Mouse (Mus musculus): ENCODE measurements around the gene B830017H08Rik. TPM values are rescaled to one million over a fixed set of nuclear protein-coding genes. Genes with fewer than 3 reads are reported as not detected.

The B830017H08Rik gene
- polyA plus RNA-seq, 1 experiment from 2014 or later = 1.1 TPM

- H3K9ac ChIP-seq = no peak within 1 kb of the TSS
- ATAC-seq (ENCODE audit: low FRiP score, low read depth) = no peak
- no peak within 1 kb of the TSS for H3K4me2 ChIP-seq (replicated peaks)
- peaks cover 31% of the 10 kb centered on the region for H3K36me3 ChIP-seq
- 87% methylated on average over 6 of the region's 6 CpGs for WGBS
- H3K27ac ChIP-seq = no peak within 1 kb of the TSS
- H3K4me3 ChIP-seq = no peak within 1 kb of the TSS
- no peaks in the 10 kb centered on the region for H3K9me3 ChIP-seq
- H3K27me3 ChIP-seq (replicated peaks) = peaks cover 49% of the 10 kb centered on the region
- peaks cover 14% of the 10 kb centered on the region; the same call in 1 of the 2 replicates for H3K4me1 ChIP-seq
Measured at GRCm38 (mm10) chr16:17838051-17838450, 5.1 kb downstream of the B830017H08Rik start, which contains the start of gene Car15. Car15 (minus strand) TSS chr16:17838364.

GRCm38 (mm10) chr16:17839976-17840375 lies 7.1 kb downstream of the B830017H08Rik start:
- Histone ChIP-seq H3K27me3 (replicated peaks) (peaks cover 30% of the 10 kb centered on the region), H3K9me3 (no peaks in the 10 kb centered on the region), H3K4me3 (no peak overlapping the region), H3K4me1 (no peaks in the 10 kb centered on the region), H3K36me3 (peaks cover 50% of the 10 kb centered on the region), H3K27ac (no peak overlapping the region), H3K9ac (no peak overlapping the region), H3K4me2 (replicated peaks) (no peak overlapping the region)
- ATAC-seq (ENCODE audit: low FRiP score, low read depth) = no peak
- 86% methylated on average over 4 of the region's 4 CpGs for whole genome bisulfite sequencing

- Histone ChIP-seq H3K4me2 (replicated peaks) (no peak overlapping the region), H3K4me3 (no peak overlapping the region), H3K9ac (no peak overlapping the region), H3K36me3 (peaks cover 74% of the 10 kb centered on the region), H3K9me3 (no peaks in the 10 kb centered on the region), H3K27me3 (replicated peaks) (peaks cover 7% of the 10 kb centered on the region; the same call in 1 of the 2 replicates), H3K27ac (no peak overlapping the region), H3K4me1 (no peaks in the 10 kb centered on the region)
- ATAC-seq (ENCODE audit: low FRiP score, low read depth) = no peak
- WGBS = 96% methylated on average over 7 of the region's 7 CpGs
Measured at GRCm38 (mm10) chr16:17842437-17842836, 9.5 kb downstream of the B830017H08Rik start.

- H3K36me3 ChIP-seq = peaks cover 84% of the 10 kb centered on the region
- no peaks in the 10 kb centered on the region for H3K9me3 ChIP-seq
- H3K27me3 ChIP-seq (replicated peaks) = no peaks in the 10 kb centered on the region
- H3K9ac ChIP-seq = no peak overlapping the region
- 95% methylated on average over 10 of the region's 10 CpGs for WGBS
- H3K4me1 ChIP-seq = no peaks in the 10 kb centered on the region
- H3K4me3 ChIP-seq = no peak overlapping the region
- no peak for ATAC-seq (ENCODE audit: low FRiP score, low read depth)
- no peak overlapping the region for H3K27ac ChIP-seq
- no peak overlapping the region for H3K4me2 ChIP-seq (replicated peaks)
Measured at GRCm38 (mm10) chr16:17843701-17844365, 10.9 kb downstream of the B830017H08Rik start.

GRCm38 (mm10) chr16:17848431-17848830 lies 15.5 kb downstream of the B830017H08Rik start:
- H3K27me3 ChIP-seq (replicated peaks) = no peaks in the 10 kb centered on the region
- no peak overlapping the region for H3K9ac ChIP-seq
- 97% methylated on average over 6 of the region's 6 CpGs for WGBS
- H3K27ac ChIP-seq = no peak overlapping the region
- no peak for ATAC-seq (ENCODE audit: low FRiP score, low read depth)
- H3K36me3 ChIP-seq = peaks cover 87% of the 10 kb centered on the region
- H3K4me2 ChIP-seq (replicated peaks) = no peak overlapping the region
- no peak overlapping the region for H3K4me3 ChIP-seq
- H3K4me1 ChIP-seq = no peaks in the 10 kb centered on the region
- H3K9me3 ChIP-seq = no peaks in the 10 kb centered on the region

- no peaks in the 10 kb centered on the region for H3K27me3 ChIP-seq (replicated peaks)
- ATAC-seq (ENCODE audit: low FRiP score, low read depth) = 0 out of 2 replicates have a peak, but pooled peaks have one; percentile 41
- H3K9me3 ChIP-seq = no peaks in the 10 kb centered on the region
- no peak overlapping the region for H3K9ac ChIP-seq
- H3K4me3 ChIP-seq = no peak overlapping the region
- H3K27ac ChIP-seq = no peak overlapping the region
- no peaks in the 10 kb centered on the region for H3K4me1 ChIP-seq
- WGBS = 30% methylated on average over 1 of the region's 1 CpGs
- peaks cover 85% of the 10 kb centered on the region for H3K36me3 ChIP-seq
- H3K4me2 ChIP-seq (replicated peaks) = no peak overlapping the region
Measured at GRCm38 (mm10) chr16:17848928-17849327, 16.0 kb downstream of the B830017H08Rik start.

- ATAC-seq (ENCODE audit: low FRiP score, low read depth) = no peak
- Histone ChIP-seq H3K4me3 (no peak overlapping the region), H3K4me2 (replicated peaks) (no peak overlapping the region), H3K27ac (no peak overlapping the region), H3K27me3 (replicated peaks) (no peaks in the 10 kb centered on the region), H3K4me1 (no peaks in the 10 kb centered on the region), H3K36me3 (peaks cover 85% of the 10 kb centered on the region), H3K9ac (no peak overlapping the region), H3K9me3 (no peaks in the 10 kb centered on the region)
- 85% methylated on average over 6 of the region's 6 CpGs for WGBS
Measured at GRCm38 (mm10) chr16:17849486-17849885, 16.6 kb downstream of the B830017H08Rik start.

- H3K27ac ChIP-seq = no peak overlapping the region
- H3K4me2 ChIP-seq (replicated peaks) = no peak overlapping the region
- no peaks in the 10 kb centered on the region for H3K4me1 ChIP-seq
- no peak overlapping the region for H3K9ac ChIP-seq
- ATAC-seq (ENCODE audit: low FRiP score, low read depth) = no peak
- 95% methylated on average over 5 of the region's 5 CpGs for WGBS
- no peaks in the 10 kb centered on the region for H3K9me3 ChIP-seq
- H3K36me3 ChIP-seq = peaks cover 83% of the 10 kb centered on the region
- H3K27me3 ChIP-seq (replicated peaks) = no peaks in the 10 kb centered on the region
- no peak overlapping the region for H3K4me3 ChIP-seq
Measured at GRCm38 (mm10) chr16:17851331-17851730, 18.4 kb downstream of the B830017H08Rik start.

- ATAC-seq (ENCODE audit: low FRiP score, low read depth) = no peak
- Histone ChIP-seq H3K4me1 (no peaks in the 10 kb centered on the region), H3K27ac (no peak overlapping the region), H3K36me3 (peaks cover 84% of the 10 kb centered on the region), H3K9ac (no peak overlapping the region), H3K4me2 (replicated peaks) (no peak overlapping the region), H3K27me3 (replicated peaks) (no peaks in the 10 kb centered on the region), H3K9me3 (no peaks in the 10 kb centered on the region), H3K4me3 (no peak overlapping the region)
- 97% methylated on average over 1 of the region's 1 CpGs for WGBS
Measured at GRCm38 (mm10) chr16:17851860-17852259, 18.9 kb downstream of the B830017H08Rik start.

GRCm38 (mm10) chr16:17853263-17853662 lies 20.3 kb downstream of the B830017H08Rik start:
- H3K27me3 ChIP-seq (replicated peaks) = no peaks in the 10 kb centered on the region
- no peak overlapping the region for H3K4me2 ChIP-seq (replicated peaks)
- H3K4me1 ChIP-seq = no peaks in the 10 kb centered on the region
- H3K9ac ChIP-seq = no peak overlapping the region
- no peak for ATAC-seq (ENCODE audit: low FRiP score, low read depth)
- no peak overlapping the region for H3K4me3 ChIP-seq
- H3K9me3 ChIP-seq = no peaks in the 10 kb centered on the region
- H3K36me3 ChIP-seq = peaks cover 88% of the 10 kb centered on the region
- WGBS = 84% methylated on average over 2 of the region's 2 CpGs
- no peak overlapping the region for H3K27ac ChIP-seq

- H3K4me3 ChIP-seq = no peak overlapping the region
- H3K36me3 ChIP-seq = peaks cover 76% of the 10 kb centered on the region
- no peaks in the 10 kb centered on the region for H3K9me3 ChIP-seq
- H3K27ac ChIP-seq = no peak overlapping the region
- H3K9ac ChIP-seq = no peak overlapping the region
- ATAC-seq (ENCODE audit: low FRiP score, low read depth) = no peak
- no peak overlapping the region for H3K4me2 ChIP-seq (replicated peaks)
- no peaks in the 10 kb centered on the region for H3K27me3 ChIP-seq (replicated peaks)
- no peaks in the 10 kb centered on the region for H3K4me1 ChIP-seq
- 89% methylated on average over 7 of the region's 7 CpGs for WGBS
Measured at GRCm38 (mm10) chr16:17857157-17857556, 24.2 kb downstream of the B830017H08Rik start.

GRCm38 (mm10) chr16:17858592-17858991 lies 25.7 kb downstream of the B830017H08Rik start:
- no peaks in the 10 kb centered on the region for H3K27me3 ChIP-seq (replicated peaks)
- H3K9ac ChIP-seq = no peak overlapping the region
- no peak overlapping the region for H3K4me3 ChIP-seq
- no peak overlapping the region for H3K27ac ChIP-seq
- H3K9me3 ChIP-seq = no peaks in the 10 kb centered on the region
- H3K4me1 ChIP-seq = no peaks in the 10 kb centered on the region
- H3K4me2 ChIP-seq (replicated peaks) = no peak overlapping the region
- H3K36me3 ChIP-seq = peaks cover 65% of the 10 kb centered on the region
- no peak for ATAC-seq (ENCODE audit: low FRiP score, low read depth)

GRCm38 (mm10) chr16:17865293-17865692 lies 32.4 kb downstream of the B830017H08Rik start:
- Histone ChIP-seq H3K9me3 (no peaks in the 10 kb centered on the region), H3K4me1 (no peaks in the 10 kb centered on the region), H3K4me2 (replicated peaks) (no peak overlapping the region), H3K4me3 (no peak overlapping the region), H3K36me3 (peaks cover 32% of the 10 kb centered on the region), H3K9ac (no peak overlapping the region), H3K27me3 (replicated peaks) (no peaks in the 10 kb centered on the region), H3K27ac (no peak overlapping the region)
- 89% methylated on average over 2 of the region's 2 CpGs for WGBS
- ATAC-seq (ENCODE audit: low FRiP score, low read depth) = no peak

Measured in neural tube, embryonic 12.5 days (tissue).